19 mouse cellular contexts compared by ENCODE assay signal in the genomic region with DNA sequence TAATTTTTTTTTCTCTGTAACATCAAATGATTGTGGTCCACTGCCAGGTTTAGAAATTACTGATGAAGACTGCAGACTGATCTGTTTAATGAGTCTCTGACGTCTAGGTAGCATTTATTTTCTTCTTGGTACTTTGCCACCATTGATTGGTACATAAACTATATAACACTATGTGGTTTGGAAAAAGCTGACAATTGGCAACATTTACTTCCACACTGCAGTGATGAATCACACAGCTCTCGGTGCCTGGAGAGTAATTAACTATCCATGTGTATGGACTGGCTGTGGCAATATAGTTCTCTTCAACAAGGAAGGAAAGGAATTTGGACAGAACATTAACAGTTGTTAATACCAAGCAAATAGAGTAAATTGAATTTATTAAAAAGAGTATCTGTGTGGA.
"Had no signal": no experiment of that assay in that cellular context is flagged by ENCODE, and none has a peak within 500 bp of the region (broad histone marks: within the 10 kb centered on the region; RNA-seq: fewer than 3 reads in every experiment).

No protein-coding gene starts in this region.

- H3K27ac ChIP-seq: liver, embryonic 14.5 days; lung, embryonic 15.5 days; midbrain, embryonic 10.5 days; midbrain, embryonic 15.5 days; stomach, embryonic 15.5 days had no signal

- H3K4me1 ChIP-seq: lung, embryonic 15.5 days; midbrain, embryonic 15.5 days; stomach, embryonic 15.5 days had no signal

- H3K27me3 ChIP-seq: lung, embryonic 15.5 days; megakaryocyte, embryonic 14.5 days; midbrain, embryonic 15.5 days; stomach, embryonic 15.5 days had no signal

- H3K36me3 ChIP-seq: lung, embryonic 15.5 days; midbrain, embryonic 10.5 days; midbrain, embryonic 15.5 days; stomach, embryonic 15.5 days had no signal

- ATAC-seq: midbrain, embryonic 15.5 days had no signal

- H3K4me3 ChIP-seq: lung, embryonic 15.5 days; megakaryocyte, embryonic 14.5 days; midbrain, embryonic 10.5 days; midbrain, embryonic 15.5 days; stomach, embryonic 15.5 days had no signal

- H3K4me2 ChIP-seq: liver, embryonic 11.5 days; lung, embryonic 15.5 days; midbrain, embryonic 15.5 days; stomach, embryonic 15.5 days had no signal

- DNase-seq: kidney, adult 18-20 months; kidney, adult 9 months; kidney, postnatal 14 days; kidney, postnatal 4 days; layer of hippocampus, adult 9-11 months; lung, adult 18-20 months; lung, postnatal 10 days; lung, postnatal 36 days; retina, postnatal 1 day; right cerebral cortex, postnatal 25 days; spleen, adult 18-20 months; thymus, postnatal 25 days had no signal

- H3K9ac ChIP-seq: liver, embryonic 14.5 days; lung, embryonic 15.5 days; midbrain, embryonic 15.5 days; stomach, embryonic 15.5 days had no signal

- H3K9me3 ChIP-seq: lung, embryonic 15.5 days; midbrain, embryonic 10.5 days; stomach, embryonic 15.5 days had no signal
